Mouse (Mus musculus) midbrain, embryonic 11.5 days (tissue): ENCODE results near the gene Spats1. TPM values are rescaled to one million over a fixed set of nuclear protein-coding genes. Genes with fewer than 3 reads are reported as not detected.

Source experiments
- ATAC-seq: fragments of 200-750 bp; cut with Nextera tagmentation; 2 replicates; pipeline ENCODE4 v1.8.0; 2017; ENCODE audit warnings: moderate TSS enrichment, moderate library complexity; ENCODE audit not compliant: low FRiP score
- DNase-seq: peaks from one replicate; pipeline ENCODE4 v3.0.0; 2015; ENCODE audit warnings: low spot score; ENCODE audit errors: missing footprints
- H3K27ac ChIP-seq: fragments of 300-500 bp; sonication (generic); 2 replicates; pipeline ENCODE4 v1.5.1; 2014; ENCODE audit warnings: low read depth, low read length
- H3K27me3 ChIP-seq: fragments of 300-500 bp; sonication (generic); 2 replicates; pipeline ENCODE4 v1.6.1; 2014; ENCODE audit warnings: mild to moderate bottlenecking, low read length, moderate library complexity, mixed read lengths; ENCODE audit not compliant: control insufficient read depth, insufficient read depth
- H3K36me3 ChIP-seq: fragments of 300-500 bp; sonication (generic); 2 replicates; pipeline ENCODE4 v1.6.1; 2014; ENCODE audit warnings: mild to moderate bottlenecking, low read length, moderate library complexity, mixed read lengths; ENCODE audit not compliant: control insufficient read depth, insufficient read depth
- H3K4me1 ChIP-seq: fragments of 300-500 bp; sonication (generic); 2 replicates; pipeline ENCODE4 v1.6.1; 2014; ENCODE audit warnings: low read length; ENCODE audit not compliant: control insufficient read depth, insufficient read depth
- H3K4me2 ChIP-seq: fragments of 300-500 bp; sonication (generic); 2 replicates; pipeline ENCODE4 v1.6.1; 2014; ENCODE audit warnings: mild to moderate bottlenecking, moderate library complexity
- H3K4me3 ChIP-seq: fragments of 300-500 bp; sonication (generic); 2 replicates; pipeline ENCODE4 v1.5.1; 2014; ENCODE audit warnings: low read depth, low read length
- H3K9ac ChIP-seq: fragments of 300-500 bp; sonication (generic); 2 replicates; pipeline ENCODE4 v1.6.1; 2014; ENCODE audit warnings: low read length
- H3K9me3 ChIP-seq: fragments of 300-500 bp; sonication (generic); 2 replicates; pipeline ENCODE4 v1.6.1; 2016; ENCODE audit warnings: low read length; ENCODE audit not compliant: control insufficient read depth
- WGBS: fragments of 180-500 bp; shearing (Covaris S2); extraction: QIAGEN DNeasy Blood & Tissue Kit; methylation state at CpG from one replicate; pipeline ENCODE4 v1.1.7; 2014; 5-methylcytosine and 5-hydroxymethylcytosine counted together
- polyA plus RNA-seq: library from polyadenylated mRNA; unstranded; fragments of >200 nt; fragmentation: Nextera tagmentation; extraction: Ambion mirVana; gene quantifications from 2 replicates; pipeline ENCODE4 v1.2.1, GENCODE M21; 2014

Spats1 gene
- polyA plus RNA-seq, 1 experiment from 2014 or later: 0.46 TPM

- WGBS: 58% methylated on average over 2 of the region's 2 CpGs
- Histone ChIP-seq H3K27me3 (no peaks in the 10 kb centered on the region), H3K4me3 (no peak overlapping the region), H3K36me3 (no peaks in the 10 kb centered on the region), H3K4me1 (peaks cover 2% of the 10 kb centered on the region; the same call in 1 of the 2 replicates), H3K27ac (no peak overlapping the region), H3K9me3 (no peaks in the 10 kb centered on the region), H3K9ac (no peak overlapping the region), H3K4me2 (no peak overlapping the region)
- DNase-seq (no peak), ATAC-seq (no peak)
These were observed 24.3 kb upstream of the Spats1 start for GRCm38 (mm10) chr17:45499516-45499915.

GRCm38 (mm10) chr17:45498397-45498796 lies 23.2 kb upstream of the Spats1 start:
- H3K27ac ChIP-seq: no peak overlapping the region
- no peaks in the 10 kb centered on the region for H3K27me3 ChIP-seq
- H3K9ac ChIP-seq: no peak overlapping the region
- peaks cover 2% of the 10 kb centered on the region; the same call in 1 of the 2 replicates for H3K4me1 ChIP-seq
- no peak overlapping the region for H3K4me3 ChIP-seq
- no peaks in the 10 kb centered on the region for H3K9me3 ChIP-seq
- ATAC-seq (no peak), DNase-seq (no peak)
- H3K4me2 ChIP-seq: no peak overlapping the region
- 86% methylated on average over 13 of the region's 13 CpGs for WGBS
- no peaks in the 10 kb centered on the region for H3K36me3 ChIP-seq

- H3K9me3 ChIP-seq: no peaks in the 10 kb centered on the region
- H3K4me2 ChIP-seq: no peak overlapping the region
- ATAC-seq: no peak
- no peak overlapping the region for H3K27ac ChIP-seq
- no peaks in the 10 kb centered on the region for H3K4me1 ChIP-seq
- H3K9ac ChIP-seq: no peak overlapping the region
- no peak overlapping the region for H3K4me3 ChIP-seq
- 83% methylated on average over 11 of the region's 11 CpGs for WGBS
- no peaks in the 10 kb centered on the region for H3K27me3 ChIP-seq
- H3K36me3 ChIP-seq: no peaks in the 10 kb centered on the region
- no peak for DNase-seq
These were observed 20.2 kb upstream of the Spats1 start for GRCm38 (mm10) chr17:45495398-45495797.

- Histone ChIP-seq H3K9ac (no peak overlapping the region), H3K36me3 (no peaks in the 10 kb centered on the region), H3K4me2 (no peak overlapping the region), H3K4me1 (no peaks in the 10 kb centered on the region), H3K27me3 (no peaks in the 10 kb centered on the region), H3K4me3 (no peak overlapping the region), H3K9me3 (no peaks in the 10 kb centered on the region), H3K27ac (no peak overlapping the region)
- DNase-seq: no peak
- ATAC-seq: no peak
- WGBS: 78% methylated on average over 13 of the region's 13 CpGs
These were observed 15.4 kb upstream of the Spats1 start for GRCm38 (mm10) chr17:45490532-45491154.

GRCm38 (mm10) chr17:45489736-45490135 lies 14.5 kb upstream of the Spats1 start:
- ATAC-seq (no peak), DNase-seq (no peak)
- Histone ChIP-seq H3K4me3 (no peak overlapping the region), H3K9ac (no peak overlapping the region), H3K27me3 (no peaks in the 10 kb centered on the region), H3K9me3 (no peaks in the 10 kb centered on the region), H3K27ac (no peak overlapping the region), H3K36me3 (no peaks in the 10 kb centered on the region), H3K4me2 (no peak overlapping the region), H3K4me1 (no peaks in the 10 kb centered on the region)
- 86% methylated on average over 6 of the region's 6 CpGs for WGBS

DNA sequence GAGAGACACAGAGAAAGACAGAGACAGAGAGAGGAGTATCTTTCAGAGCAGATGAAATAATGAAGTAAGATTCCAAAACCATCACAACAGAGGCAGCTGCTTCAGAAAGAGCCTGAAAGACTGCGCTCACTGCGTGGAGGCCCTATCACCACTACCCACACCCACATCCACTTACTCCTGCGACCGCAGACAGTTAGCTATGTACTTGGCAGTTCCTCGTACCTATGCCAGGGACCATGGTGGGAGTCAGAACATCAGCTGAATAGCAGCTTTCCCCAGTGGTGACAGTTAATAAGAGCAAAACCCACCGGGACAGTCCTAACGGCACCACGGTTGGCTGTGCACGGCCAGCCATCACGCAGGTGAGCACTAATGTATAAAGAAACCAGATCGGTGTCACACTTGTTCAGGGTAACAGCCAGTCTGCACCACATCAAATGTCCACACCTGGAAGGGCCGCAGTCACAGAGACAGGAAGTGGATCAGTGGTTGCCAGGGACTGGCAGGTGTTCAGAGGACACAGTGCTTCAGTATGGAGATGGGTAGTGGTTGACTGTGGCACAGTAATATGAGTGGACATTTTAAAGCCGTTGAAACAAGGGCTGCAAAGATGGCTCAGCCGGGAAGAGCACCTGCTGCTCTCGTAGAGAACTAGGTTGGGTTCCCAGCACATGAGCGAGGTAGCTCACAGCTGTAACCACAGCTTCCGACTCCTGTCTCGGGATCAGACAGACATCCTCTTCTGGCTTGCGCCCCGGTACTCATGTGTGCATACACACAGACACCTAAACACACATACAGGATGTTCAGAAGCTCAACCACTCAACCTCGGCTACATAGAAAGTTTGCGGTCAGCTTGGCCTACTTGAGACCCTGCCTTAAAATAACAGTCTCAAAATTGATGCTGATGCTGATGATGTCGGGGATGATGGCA lies 13.4 kb upstream of the Spats1 start:
- WGBS: 87% methylated on average over 23 of the region's 23 CpGs
- no peak for DNase-seq
- ATAC-seq: no peak
- Histone ChIP-seq H3K9me3 (no peaks in the 10 kb centered on the region), H3K4me1 (no peaks in the 10 kb centered on the region), H3K9ac (no peak overlapping the region), H3K27ac (no peak overlapping the region), H3K4me2 (no peak overlapping the region), H3K27me3 (no peaks in the 10 kb centered on the region), H3K36me3 (no peaks in the 10 kb centered on the region), H3K4me3 (no peak overlapping the region)

DNA sequence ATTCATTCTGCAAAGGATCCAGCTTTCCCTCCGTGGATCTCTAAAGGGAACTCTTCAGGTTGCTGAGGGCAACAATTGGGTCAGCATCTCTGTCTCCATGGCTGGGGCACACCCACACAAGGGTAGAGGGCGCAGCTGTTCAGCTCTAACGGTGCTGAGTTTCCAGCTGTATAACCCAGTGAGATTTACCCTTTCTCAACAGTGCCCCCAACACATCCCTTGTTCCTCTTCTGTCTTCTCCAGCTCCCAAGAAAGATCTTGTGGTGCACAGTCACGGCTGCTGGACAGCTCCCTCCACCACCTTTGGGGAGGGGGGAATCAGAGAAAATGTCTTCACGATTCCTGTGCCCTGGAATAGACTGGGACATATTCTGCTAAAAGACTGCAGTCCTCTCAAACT lies 12.0 kb upstream of the Spats1 start:
- Histone ChIP-seq H3K9ac (no peak overlapping the region), H3K4me1 (no peaks in the 10 kb centered on the region), H3K9me3 (no peaks in the 10 kb centered on the region), H3K27ac (no peak overlapping the region), H3K36me3 (no peaks in the 10 kb centered on the region), H3K4me2 (no peak overlapping the region), H3K4me3 (no peak overlapping the region), H3K27me3 (no peaks in the 10 kb centered on the region)
- ATAC-seq (no peak), DNase-seq (no peak)
- WGBS: 21% methylated on average over 5 of the region's 5 CpGs

DNA sequence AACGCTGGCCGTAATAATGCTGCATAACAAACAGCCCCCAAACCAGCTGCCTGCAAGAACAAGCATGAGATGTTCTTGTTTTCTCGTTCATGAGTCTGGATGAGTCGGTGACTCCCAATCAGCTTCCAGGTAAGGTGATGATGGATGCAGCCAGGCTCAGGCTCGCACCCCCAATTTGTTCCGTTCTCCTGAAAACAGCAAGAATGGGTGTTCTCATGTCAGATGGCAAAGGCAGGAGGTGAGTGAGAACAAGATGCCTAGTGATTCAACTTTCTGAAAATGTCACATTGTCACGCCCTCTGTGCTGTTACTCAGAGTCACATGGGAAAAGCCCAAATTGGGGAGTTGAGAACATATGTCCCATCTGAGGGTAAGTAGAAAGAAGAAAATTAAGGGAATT lies 10.4 kb upstream of the Spats1 start:
- H3K4me2 ChIP-seq: no peak overlapping the region
- no peaks in the 10 kb centered on the region for H3K36me3 ChIP-seq
- no peaks in the 10 kb centered on the region for H3K27me3 ChIP-seq
- ATAC-seq (no peak), DNase-seq (no peak)
- H3K4me3 ChIP-seq: no peak overlapping the region
- no peak overlapping the region for H3K9ac ChIP-seq
- H3K4me1 ChIP-seq: no peaks in the 10 kb centered on the region
- no peaks in the 10 kb centered on the region; the same call in 1 of the 2 replicates for H3K9me3 ChIP-seq
- no peak overlapping the region for H3K27ac ChIP-seq
- WGBS: 87% methylated on average over 7 of the region's 7 CpGs

GRCm38 (mm10) chr17:45480429-45480828 lies 5.2 kb upstream of the Spats1 start:
- Histone ChIP-seq H3K27me3 (peaks cover 3% of the 10 kb centered on the region; the same call in 1 of the 2 replicates), H3K4me2 (no peak overlapping the region), H3K9ac (no peak overlapping the region), H3K4me1 (no peaks in the 10 kb centered on the region), H3K27ac (no peak overlapping the region), H3K36me3 (no peaks in the 10 kb centered on the region), H3K4me3 (no peak overlapping the region), H3K9me3 (no peaks in the 10 kb centered on the region; the same call in 1 of the 2 replicates)
- WGBS: 45% methylated on average over 2 of the region's 2 CpGs
- DNase-seq: no peak
- no peak for ATAC-seq
